Comparison of ENCODE assay signal across 16 mouse cellular contexts in the genomic region with DNA sequence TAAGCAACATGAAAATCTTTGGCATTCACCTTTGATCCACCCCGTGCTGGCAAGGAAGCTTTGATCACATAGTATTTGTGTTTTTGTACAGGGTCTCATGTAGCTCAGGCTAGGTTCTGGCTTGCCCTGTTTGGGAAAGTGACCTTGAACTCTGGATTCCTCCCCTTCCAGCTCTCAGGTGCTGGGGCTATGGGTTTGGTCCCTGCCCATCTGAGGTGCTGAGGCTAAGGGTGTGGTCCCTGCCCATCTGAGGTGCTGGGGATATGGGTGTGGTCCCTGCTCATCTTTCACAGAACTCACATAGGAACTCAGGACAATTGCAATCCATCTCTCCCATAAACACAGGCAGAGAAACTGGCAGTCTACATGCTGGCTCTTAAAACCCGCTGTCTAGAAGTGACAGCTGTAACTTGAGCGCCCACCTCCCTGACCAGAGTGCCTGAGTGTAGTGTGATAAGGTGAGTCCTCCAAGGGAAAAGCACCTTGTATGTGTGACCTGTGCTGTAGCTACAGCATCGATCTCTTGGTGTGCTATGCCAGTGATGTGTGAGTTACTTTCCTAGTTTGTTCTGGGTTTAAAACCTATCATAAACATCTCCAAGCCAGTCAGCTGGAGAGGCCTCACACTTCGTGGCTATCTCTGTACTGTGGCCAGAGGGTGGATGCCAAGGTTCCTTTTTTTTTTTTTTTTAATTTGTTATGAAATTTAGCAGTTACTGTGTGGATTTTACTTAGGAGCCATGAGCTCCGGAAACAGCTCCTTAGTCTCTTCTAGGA.
DNase-seq lines count a peak whose midpoint lies in the region; ATAC-seq and TF ChIP-seq lines count a peak whose summit lies in the region.
"Had no signal": no experiment of that assay in that cellular context is flagged by ENCODE, and none has a peak within 500 bp of the region (broad histone marks: within the 10 kb centered on the region; RNA-seq: fewer than 3 reads in every experiment).

No protein-coding gene starts in this region.

- WGBS in embryonic facial prominence, embryonic 15.5 days = 75% methylated on average over 6 of the region's 6 CpGs
- 87% methylated on average over 6 of the region's 6 CpGs for WGBS in embryonic facial prominence, embryonic 10.5 days
- WGBS in lung, embryonic 14.5 days = 37% methylated on average over 6 of the region's 6 CpGs
- WGBS in lung, adult 2 months = 42% methylated on average over 6 of the region's 6 CpGs
- whole genome bisulfite sequencing in heart, embryonic 16.5 days = 35% methylated on average over 6 of the region's 6 CpGs

- H3K4me2 ChIP-seq in embryonic facial prominence, embryonic 15.5 days (replicated peaks) = no peak overlapping the region
- H3K4me2 ChIP-seq in lung, embryonic 14.5 days = no peak overlapping the region
- peak overlapping the region; percentile 7; the same call in 1 of the 2 replicates for H3K4me2 ChIP-seq in heart, embryonic 16.5 days (ENCODE audit: low read depth, low read length)
- H3K4me2 ChIP-seq: embryonic facial prominence, embryonic 12.5 days; liver, embryonic 15.5 days; midbrain, embryonic 15.5 days had no signal

- H3K9me3 ChIP-seq in embryonic facial prominence, embryonic 15.5 days (replicated peaks) = no peaks in the 10 kb centered on the region
- H3K9me3 ChIP-seq in embryonic facial prominence, embryonic 10.5 days = no peaks in the 10 kb centered on the region
- H3K9me3 ChIP-seq in lung, embryonic 14.5 days (ENCODE audit: low read depth, low read length) = no peaks in the 10 kb centered on the region
- H3K9me3 ChIP-seq in heart, embryonic 16.5 days (replicated peaks; ENCODE audit: control insufficient read depth, low read length) = no peaks in the 10 kb centered on the region
- H3K9me3 ChIP-seq: embryonic facial prominence, embryonic 12.5 days; limb, embryonic 10.5 days; liver, embryonic 15.5 days; midbrain, embryonic 15.5 days had no signal

- no peak for TF ChIP-seq CTCF in lung, embryonic 14.5 days (IDR thresholded peaks at IDR 0.05; ENCODE audit: low read depth)
- TF ChIP-seq CTCF in lung, adult 2 months (IDR thresholded peaks at IDR 0.05; ENCODE audit: insufficient read depth, low read length) = no peak

- H3K27me3 ChIP-seq in embryonic facial prominence, embryonic 15.5 days = no peaks in the 10 kb centered on the region
- H3K27me3 ChIP-seq in embryonic facial prominence, embryonic 10.5 days (replicated peaks; ENCODE audit: low read depth, poor library complexity, severe bottlenecking) = no peaks in the 10 kb centered on the region
- H3K27me3 ChIP-seq in lung, embryonic 14.5 days (ENCODE audit: insufficient read depth, low read length) = no peaks in the 10 kb centered on the region
- H3K27me3 ChIP-seq in heart, embryonic 16.5 days (ENCODE audit: control insufficient read depth, insufficient read depth, low read length) = no peaks in the 10 kb centered on the region
- H3K27me3 ChIP-seq: embryonic facial prominence, embryonic 12.5 days; liver, embryonic 15.5 days; midbrain, embryonic 15.5 days had no signal

- no peaks in the 10 kb centered on the region for H3K36me3 ChIP-seq in embryonic facial prominence, embryonic 15.5 days
- H3K36me3 ChIP-seq in embryonic facial prominence, embryonic 10.5 days (replicated peaks) = no peaks in the 10 kb centered on the region
- no peaks in the 10 kb centered on the region for H3K36me3 ChIP-seq in lung, embryonic 14.5 days (ENCODE audit: insufficient read depth)
- no peaks in the 10 kb centered on the region for H3K36me3 ChIP-seq in heart, embryonic 16.5 days (ENCODE audit: control insufficient read depth, insufficient read depth)
- H3K36me3 ChIP-seq: embryonic facial prominence, embryonic 12.5 days; limb, embryonic 10.5 days; liver, embryonic 15.5 days; midbrain, embryonic 15.5 days had no signal

- DNase-seq in embryonic facial prominence, embryonic 10.5 days (ENCODE audit: low spot score) = no peak
- DNase-seq in lung, embryonic 14.5 days = no peak
- DNase-seq in lung, adult 2 months = no peak
- DNase-seq in R1 (ENCODE audit: low read depth, low spot score) = peak; percentile 29
- DNase-seq in ovary, postnatal 14 days (ENCODE audit: low spot score) = no peak
- DNase-seq: kidney, postnatal 14 days; right cerebral cortex, postnatal 14 days; thymus, adult 2 months had no signal

- peak; percentile 7; the same call in 1 of the 2 replicates for ATAC-seq in embryonic facial prominence, embryonic 15.5 days (ENCODE audit: insufficient number of reproducible peaks, low FRiP score, low TSS enrichment, low read depth)
- ATAC-seq in lung, embryonic 14.5 days (ENCODE audit: insufficient read depth) = peak; percentile 73; the same call in 1 of the 2 replicates
- ATAC-seq in heart, embryonic 16.5 days (replicated peaks; ENCODE audit: extremely low read depth, insufficient read depth, low FRiP score) = peak; percentile 50
- ATAC-seq in megakaryocyte, adult 5-6 weeks (ENCODE audit: poor library complexity, severe bottlenecking) = no peak
- ATAC-seq: inflammation-experienced regulatory T-cells, adult 6 months had no signal

- no peak for TF ChIP-seq POLR2A in lung, adult 2 months (IDR thresholded peaks at IDR 0.05; ENCODE audit: borderline replicate concordance, extremely low read depth, low read depth, low read length)

- no peak overlapping the region for H3K4me3 ChIP-seq in embryonic facial prominence, embryonic 15.5 days (replicated peaks)
- H3K4me3 ChIP-seq in embryonic facial prominence, embryonic 10.5 days = no peak overlapping the region
- no peak overlapping the region for H3K4me3 ChIP-seq in lung, embryonic 14.5 days (ENCODE audit: low read depth, low read length)
- H3K4me3 ChIP-seq in lung, adult 2 months (replicated peaks; ENCODE audit: extremely low read depth, low read depth, low read length) = no peak overlapping the region
- H3K4me3 ChIP-seq in heart, embryonic 16.5 days (ENCODE audit: low read length) = no peak overlapping the region
- H3K4me3 ChIP-seq: embryonic facial prominence, embryonic 12.5 days; limb, embryonic 10.5 days; liver, embryonic 15.5 days; midbrain, embryonic 15.5 days had no signal

- no peak overlapping the region for H3K9ac ChIP-seq in embryonic facial prominence, embryonic 15.5 days
- no peak overlapping the region for H3K9ac ChIP-seq in lung, embryonic 14.5 days
- no peak overlapping the region for H3K9ac ChIP-seq in heart, embryonic 16.5 days (ENCODE audit: low read length)
- H3K9ac ChIP-seq: embryonic facial prominence, embryonic 12.5 days; liver, embryonic 15.5 days; midbrain, embryonic 15.5 days had no signal

- H3K4me1 ChIP-seq in embryonic facial prominence, embryonic 15.5 days = peaks cover 3% of the 10 kb centered on the region; the same call in 1 of the 2 replicates
- peaks cover 8% of the 10 kb centered on the region for H3K4me1 ChIP-seq in embryonic facial prominence, embryonic 10.5 days
- H3K4me1 ChIP-seq in lung, embryonic 14.5 days (ENCODE audit: insufficient read depth) = peaks cover 8% of the 10 kb centered on the region; the same call in 1 of the 2 replicates
- H3K4me1 ChIP-seq in lung, adult 2 months (ENCODE audit: control insufficient read depth, insufficient read depth, low read length) = peaks cover 6% of the 10 kb centered on the region
- H3K4me1 ChIP-seq in heart, embryonic 16.5 days (ENCODE audit: control insufficient read depth, insufficient read depth, low read length) = peaks cover 14% of the 10 kb centered on the region
- H3K4me1 ChIP-seq: limb, embryonic 10.5 days; liver, embryonic 15.5 days had no signal

- no peak overlapping the region for H3K27ac ChIP-seq in embryonic facial prominence, embryonic 15.5 days (replicated peaks)
- no peak overlapping the region for H3K27ac ChIP-seq in embryonic facial prominence, embryonic 10.5 days (replicated peaks)
- no peak overlapping the region; the same call in 1 of the 2 replicates for H3K27ac ChIP-seq in lung, embryonic 14.5 days (ENCODE audit: low read depth)
- H3K27ac ChIP-seq in heart, embryonic 16.5 days (ENCODE audit: low read length) = peak overlapping the region; percentile 84
- H3K27ac ChIP-seq: embryonic facial prominence, embryonic 12.5 days; limb, embryonic 10.5 days; liver, embryonic 15.5 days had no signal
